ENCODE assay signal across 20 mouse cellular contexts in genomic region chr13:8769654-8770227, GRCm38 (mm10).
DNase-seq lines count a peak whose midpoint lies in the region; ATAC-seq and TF ChIP-seq lines count a peak whose summit lies in the region.
"Had no signal": no experiment of that assay in that cellular context is flagged by ENCODE, and none has a peak within 500 bp of the region (broad histone marks: within the 10 kb centered on the region; RNA-seq: fewer than 3 reads in every experiment).

No protein-coding gene starts in this region.

- H3K4me3 ChIP-seq in hindbrain, embryonic 16.5 days (ENCODE audit: low read length): no peak overlapping the region
- no peak overlapping the region for H3K4me3 ChIP-seq in hindbrain, embryonic 12.5 days
- H3K4me3 ChIP-seq in neural tube, embryonic 13.5 days: no peak overlapping the region
- H3K4me3 ChIP-seq in midbrain, embryonic 13.5 days (replicated peaks): no peak overlapping the region
- H3K4me3 ChIP-seq in thymus, adult 2 months (ENCODE audit: control insufficient read depth, insufficient read depth, low read length): no peak overlapping the region
- H3K4me3 ChIP-seq: forebrain, embryonic 12.5 days had no signal

- no peak overlapping the region for H3K4me2 ChIP-seq in hindbrain, embryonic 16.5 days (ENCODE audit: low read length)
- H3K4me2 ChIP-seq in hindbrain, embryonic 12.5 days (replicated peaks): no peak overlapping the region
- no peak overlapping the region for H3K4me2 ChIP-seq in neural tube, embryonic 13.5 days
- no peak overlapping the region for H3K4me2 ChIP-seq in midbrain, embryonic 13.5 days (replicated peaks)
- H3K4me2 ChIP-seq: forebrain, embryonic 12.5 days; heart, embryonic 11.5 days; lung, embryonic 14.5 days had no signal

- WGBS in hindbrain, embryonic 16.5 days: 96% methylated on average over 7 of the region's 7 CpGs
- 93% methylated on average over 7 of the region's 7 CpGs for WGBS in hindbrain, embryonic 12.5 days
- 98% methylated on average over 6 of the region's 7 CpGs for WGBS in neural tube, embryonic 13.5 days
- WGBS in midbrain, embryonic 13.5 days: 98% methylated on average over 7 of the region's 7 CpGs
- 97% methylated on average over 7 of the region's 7 CpGs for WGBS in thymus, adult 2 months

- no peak overlapping the region for H3K9ac ChIP-seq in hindbrain, embryonic 16.5 days (ENCODE audit: low read depth, low read length)
- H3K9ac ChIP-seq in hindbrain, embryonic 12.5 days: no peak overlapping the region
- no peak overlapping the region for H3K9ac ChIP-seq in neural tube, embryonic 13.5 days
- H3K9ac ChIP-seq in midbrain, embryonic 13.5 days (replicated peaks): no peak overlapping the region
- H3K9ac ChIP-seq: forebrain, embryonic 12.5 days; liver, embryonic 14.5 days; lung, embryonic 14.5 days had no signal

- H3K9me3 ChIP-seq in hindbrain, embryonic 16.5 days (ENCODE audit: control insufficient read depth, low read length): peaks cover 2% of the 10 kb centered on the region
- H3K9me3 ChIP-seq in hindbrain, embryonic 12.5 days (replicated peaks): no peaks in the 10 kb centered on the region; the same call in 1 of the 2 replicates
- no peaks in the 10 kb centered on the region; the same call in 1 of the 2 replicates for H3K9me3 ChIP-seq in neural tube, embryonic 13.5 days
- peaks cover 3% of the 10 kb centered on the region; the same call in 1 of the 2 replicates for H3K9me3 ChIP-seq in midbrain, embryonic 13.5 days
- H3K9me3 ChIP-seq: forebrain, embryonic 12.5 days had no signal

- H3K27me3 ChIP-seq in hindbrain, embryonic 16.5 days (replicated peaks; ENCODE audit: control insufficient read depth, insufficient read depth, low read length): no peaks in the 10 kb centered on the region
- H3K27me3 ChIP-seq in hindbrain, embryonic 12.5 days: no peaks in the 10 kb centered on the region
- no peaks in the 10 kb centered on the region for H3K27me3 ChIP-seq in neural tube, embryonic 13.5 days
- no peaks in the 10 kb centered on the region for H3K27me3 ChIP-seq in midbrain, embryonic 13.5 days
- H3K27me3 ChIP-seq in thymus, adult 2 months (ENCODE audit: control insufficient read depth, insufficient read depth, low read length): no peaks in the 10 kb centered on the region
- H3K27me3 ChIP-seq: forebrain, embryonic 12.5 days had no signal

- TF ChIP-seq POLR2A in thymus, adult 2 months (IDR thresholded peaks at IDR 0.05; ENCODE audit: control insufficient read depth, extremely low read depth, insufficient read depth, low read length, poor library complexity): no peak

- H3K27ac ChIP-seq in hindbrain, embryonic 16.5 days (ENCODE audit: low read depth, low read length): no peak overlapping the region
- H3K27ac ChIP-seq in hindbrain, embryonic 12.5 days: no peak overlapping the region
- no peak overlapping the region for H3K27ac ChIP-seq in neural tube, embryonic 13.5 days (replicated peaks)
- no peak overlapping the region for H3K27ac ChIP-seq in midbrain, embryonic 13.5 days
- H3K27ac ChIP-seq in thymus, adult 2 months (ENCODE audit: control insufficient read depth, insufficient read depth, low read length): no peak overlapping the region
- H3K27ac ChIP-seq: forebrain, embryonic 12.5 days; liver, embryonic 14.5 days; stomach, postnatal 0 days had no signal

- peak; percentile 37; the same call in 1 of the 2 replicates for ATAC-seq in hindbrain, embryonic 16.5 days
- no peak for ATAC-seq in hindbrain, embryonic 12.5 days (ENCODE audit: low FRiP score)
- peak; percentile 32; the same call in 1 of the 2 replicates for ATAC-seq in neural tube, embryonic 13.5 days (ENCODE audit: low read depth)
- 0 out of 2 replicates have a peak, but pooled peaks have one; percentile 27 for ATAC-seq in midbrain, embryonic 13.5 days
- ATAC-seq: intestine, embryonic 16.5 days had no signal

- no peaks in the 10 kb centered on the region for H3K4me1 ChIP-seq in hindbrain, embryonic 16.5 days (ENCODE audit: control insufficient read depth, insufficient read depth, low read depth, low read length)
- H3K4me1 ChIP-seq in hindbrain, embryonic 12.5 days: 0 out of 2 replicates have a peak, but pooled peaks cover 5% of the 10 kb centered on the region
- H3K4me1 ChIP-seq in neural tube, embryonic 13.5 days (replicated peaks): no peaks in the 10 kb centered on the region
- H3K4me1 ChIP-seq in midbrain, embryonic 13.5 days (replicated peaks): peaks cover 4% of the 10 kb centered on the region; the same call in 1 of the 2 replicates
- H3K4me1 ChIP-seq in thymus, adult 2 months (replicated peaks; ENCODE audit: control insufficient read depth, insufficient read depth, low read length): no peaks in the 10 kb centered on the region

- H3K36me3 ChIP-seq in hindbrain, embryonic 16.5 days (ENCODE audit: control insufficient read depth, insufficient read depth, low read length): no peaks in the 10 kb centered on the region
- H3K36me3 ChIP-seq in hindbrain, embryonic 12.5 days: no peaks in the 10 kb centered on the region
- no peaks in the 10 kb centered on the region for H3K36me3 ChIP-seq in neural tube, embryonic 13.5 days
- peaks cover 3% of the 10 kb centered on the region; the same call in 1 of the 2 replicates for H3K36me3 ChIP-seq in midbrain, embryonic 13.5 days
- no peaks in the 10 kb centered on the region for H3K36me3 ChIP-seq in thymus, adult 2 months (ENCODE audit: control insufficient read depth, insufficient read depth, low read length)
- H3K36me3 ChIP-seq: forebrain, embryonic 12.5 days had no signal

- TF ChIP-seq CTCF in thymus, adult 2 months (IDR thresholded peaks at IDR 0.05; ENCODE audit: borderline replicate concordance, control insufficient read depth, extremely low read depth, insufficient read depth, low read length, poor library complexity): no peak

- no peak for DNase-seq in neural tube, embryonic 10.5 days (ENCODE audit: extremely low spot score, low spot score)
- DNase-seq in cerebellum, postnatal 36 days: no peak
- no peak for DNase-seq in thymus, adult 2 months
- DNase-seq: adrenal gland, postnatal 10 days; cerebellum, adult 18-20 months; cerebellum, postnatal 14 days; gastrocnemius, postnatal 10 days; heart, adult 11 months; kidney, postnatal 36 days; layer of hippocampus, postnatal 36 days; lung, embryonic 14.5 days had no signal
